Mouse (Mus musculus): ENCODE results near the gene Myh10.
A peak's percentile ranks its signal among the peaks of the same experiment; 100 is the strongest.

GRCm38 (mm10) chr11:68692010-68692692, 792 bp downstream of the Myh10 start:
- TF ChIP-seq CTCF (IDR thresholded peaks at IDR 0.05; ENCODE audit: low read depth) (peak; percentile 45), EP300 (optimal IDR thresholded peaks at IDR 0.05) (no peak)

Data from stomach, postnatal 0 days (tissue).